Mouse (Mus musculus) kidney, postnatal 25 days (tissue): ENCODE results near the gene 4933427D14Rik.
"Not testable (repeated sequence)": the region's sequence is repeated elsewhere in the genome, so short reads cannot be mapped to it uniquely, and the experiment has no call there.

Experiments
- DNase-seq, 2 experiments: peaks; one replicate each; pipeline ENCODE4 v3.0.0; 2021; ENCODE audit warnings: mixed read lengths in 2 of 2

Gene 4933427D14Rik

GRCm38 (mm10) chr11:72203440-72203839 lies 3.8 kb downstream of the 4933427D14Rik start:
- DNase-seq, result no peak

GRCm38 (mm10) chr11:72196506-72196905 lies 10.8 kb downstream of the 4933427D14Rik start:
- DNase-seq, result no peak

DNA sequence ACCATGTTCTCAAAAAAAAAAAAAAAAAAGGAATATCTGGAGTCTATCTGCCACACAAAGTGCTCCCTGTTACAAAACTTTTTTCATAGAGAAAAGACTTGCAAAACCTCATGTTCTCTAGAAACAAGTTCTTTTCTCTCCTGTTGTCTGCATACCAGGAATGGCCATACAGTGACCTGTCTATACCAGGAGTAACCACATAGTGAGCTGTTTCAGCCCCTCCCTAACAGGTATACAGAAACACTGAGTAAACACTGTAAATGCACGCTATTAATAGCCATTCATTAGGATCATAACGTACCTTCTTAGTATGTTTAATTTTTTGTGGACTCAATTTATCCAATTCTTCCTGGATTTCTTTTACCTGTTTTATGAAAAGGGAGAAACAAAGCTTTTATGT lies 13.0 kb downstream of the 4933427D14Rik start:
- DNase-seq, result no peak

DNA sequence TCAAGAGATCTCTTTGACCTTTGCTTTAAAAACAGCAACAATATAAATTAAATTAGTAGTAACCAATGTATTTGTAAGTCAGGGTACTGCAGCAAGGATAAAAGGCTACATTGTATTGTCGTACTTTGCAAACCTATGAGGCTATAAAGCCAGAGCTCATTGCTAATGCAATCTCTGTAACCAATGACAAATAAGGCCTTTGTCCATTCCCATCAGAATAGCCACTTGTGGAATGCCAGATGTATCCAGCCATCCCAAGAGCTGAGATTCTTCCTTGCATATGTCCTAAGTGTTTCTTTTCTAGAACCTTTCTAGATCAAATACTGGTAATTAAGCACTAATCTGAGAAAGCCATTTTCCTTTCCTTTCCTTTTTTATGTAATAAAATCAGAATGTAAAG lies 16.4 kb downstream of the 4933427D14Rik start:
- DNase-seq, result no peak

DNA sequence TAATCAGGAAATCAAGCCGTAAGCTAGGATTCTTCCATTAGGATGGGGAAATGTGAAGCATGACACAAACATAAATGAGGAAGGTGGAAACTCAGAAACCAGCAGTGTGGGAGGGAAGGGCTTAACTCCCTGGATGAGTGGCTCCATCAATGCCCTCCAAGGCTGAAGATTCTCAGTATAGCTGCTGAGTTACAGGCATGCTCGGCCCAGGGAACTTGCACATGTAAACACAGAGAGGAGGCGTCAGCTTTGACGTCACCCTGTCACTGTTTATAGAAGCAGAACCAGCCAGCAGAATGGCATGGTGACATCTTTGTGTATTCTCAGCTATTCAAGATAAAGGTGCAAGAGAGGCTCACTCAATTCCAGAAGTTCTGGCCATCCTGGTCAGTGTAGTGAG lies 23.0 kb downstream of the 4933427D14Rik start:
- DNase-seq, result no peak

- DNase-seq, result no peak
Observed at GRCm38 (mm10) chr11:72181136-72181535, 26.1 kb downstream of the 4933427D14Rik start.

DNA sequence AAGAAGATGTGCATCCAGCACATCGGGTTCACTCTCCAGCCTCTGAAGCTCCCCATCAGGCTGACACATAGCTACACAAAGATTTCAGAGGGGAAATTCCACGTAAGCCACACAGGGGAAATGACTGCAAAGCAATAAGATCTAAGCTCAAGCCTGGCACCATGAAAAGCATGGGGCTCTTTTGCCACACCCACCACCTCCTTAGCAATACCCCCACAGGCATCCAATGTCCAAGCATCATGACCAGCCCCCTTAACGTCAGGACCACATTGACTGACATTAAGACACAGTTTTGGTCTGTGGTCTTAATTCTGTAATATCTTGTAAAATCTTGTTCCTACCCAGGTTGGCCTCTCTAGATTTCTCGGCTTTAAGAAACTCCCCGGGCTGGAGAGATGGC lies 26.7 kb downstream of the 4933427D14Rik start:
- DNase-seq, result no peak

DNA sequence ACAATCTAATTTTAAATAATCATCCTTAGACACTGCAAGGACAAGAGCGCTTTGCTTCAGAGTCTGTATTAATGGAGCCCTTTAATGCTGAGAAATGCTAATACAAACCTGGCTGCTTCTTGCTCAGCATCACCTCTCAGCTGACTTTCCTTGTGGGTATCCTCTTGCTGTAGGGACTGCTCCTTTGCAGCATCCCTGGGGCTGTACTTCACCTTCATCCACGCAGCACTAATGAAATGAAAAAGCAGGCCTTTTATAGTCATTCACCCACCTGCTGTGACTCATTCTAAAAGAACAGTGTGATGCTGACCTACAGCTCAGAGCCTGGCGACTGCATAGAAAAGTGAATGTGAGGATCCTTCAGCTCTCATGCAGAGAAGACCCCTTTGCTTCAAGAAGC lies 30.7 kb downstream of the 4933427D14Rik start:
- DNase-seq, result no peak

DNA sequence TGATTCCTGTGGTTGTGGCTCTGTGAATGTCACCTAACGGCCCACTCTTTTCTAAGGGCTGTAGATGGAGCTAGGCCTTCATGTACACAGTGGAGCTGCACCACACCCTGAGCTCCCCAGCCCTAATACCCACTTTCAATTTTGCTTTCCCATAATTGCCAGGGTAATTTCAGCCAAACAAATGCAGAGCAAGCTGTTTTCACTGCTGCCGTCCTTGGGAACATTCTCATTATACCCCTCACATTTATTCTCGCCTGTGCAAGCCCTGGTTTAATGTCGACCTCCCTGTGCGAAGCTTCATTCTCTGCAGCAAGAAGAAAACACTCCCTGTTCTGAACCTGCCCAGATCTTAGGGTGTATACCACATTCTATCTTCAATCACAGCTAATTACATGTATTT lies 31.3 kb downstream of the 4933427D14Rik start:
- no peak for DNase-seq

DNA sequence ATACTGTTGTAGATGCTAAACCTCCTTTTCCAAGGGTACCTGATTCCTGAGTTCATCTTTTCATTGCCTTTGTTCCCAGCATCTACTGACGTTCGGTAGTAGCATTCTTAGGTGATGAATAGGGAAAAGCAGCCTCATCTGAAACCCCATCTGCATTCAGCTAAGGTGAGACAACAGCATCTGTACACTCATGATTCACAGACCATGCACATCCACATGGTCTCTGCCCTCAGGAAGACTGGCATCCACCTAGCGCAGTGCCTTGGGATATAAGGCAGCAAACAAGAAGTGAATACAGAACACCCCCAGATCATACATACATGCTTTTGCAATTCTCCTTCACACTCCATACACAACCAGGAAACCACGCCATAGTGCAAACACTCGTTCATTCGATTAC lies 32.5 kb downstream of the 4933427D14Rik start:
- no peak for DNase-seq

DNA sequence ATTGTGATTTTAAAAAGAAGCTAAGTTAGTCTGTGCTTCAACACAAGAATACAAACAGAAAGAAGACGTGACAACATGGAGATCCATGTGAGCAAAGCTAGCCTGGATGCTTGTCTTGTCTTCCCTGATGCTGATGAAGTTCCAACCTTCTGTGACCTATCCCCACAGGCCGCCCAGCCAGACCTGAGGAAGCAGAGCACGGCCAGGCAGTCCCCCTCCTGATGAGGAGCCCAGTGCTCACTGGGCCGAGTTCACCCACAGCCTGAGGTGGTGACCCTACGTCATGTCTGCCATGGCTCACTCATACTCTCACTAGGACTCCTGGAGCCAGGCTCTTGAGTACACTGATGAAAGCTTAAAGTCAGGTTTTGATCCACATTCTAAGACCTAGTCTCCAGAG lies 33.8 kb downstream of the 4933427D14Rik start:
- DNase-seq, result no peak

GRCm38 (mm10) chr11:72171906-72172305 lies 35.4 kb downstream of the 4933427D14Rik start:
- not testable (repeated sequence) for DNase-seq

- DNase-seq, result no peak
Observed at GRCm38 (mm10) chr11:72169871-72170270, 37.4 kb downstream of the 4933427D14Rik start.

- no peak for DNase-seq
Observed at GRCm38 (mm10) chr11:72163198-72163597, 44.1 kb downstream of the 4933427D14Rik start.

DNA sequence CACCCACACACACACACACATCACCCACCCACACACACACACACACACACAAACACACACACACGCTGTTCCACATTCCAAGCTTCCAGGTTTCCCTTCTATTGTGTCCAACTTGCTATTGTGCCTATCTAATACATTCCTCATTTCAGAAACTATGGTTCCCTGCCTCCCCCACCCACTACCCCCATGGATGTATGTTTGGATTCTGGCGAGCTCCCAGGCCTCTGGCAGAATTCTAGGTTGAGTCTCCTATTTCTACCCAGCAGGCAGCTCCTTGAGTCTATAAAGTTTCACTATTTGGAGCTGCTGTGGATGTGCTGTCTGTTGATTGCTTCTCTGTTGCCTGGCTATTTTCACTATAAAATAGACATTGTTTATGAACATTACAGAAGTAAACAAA lies 50.6 kb downstream of the 4933427D14Rik start:
- no peak for DNase-seq

DNA sequence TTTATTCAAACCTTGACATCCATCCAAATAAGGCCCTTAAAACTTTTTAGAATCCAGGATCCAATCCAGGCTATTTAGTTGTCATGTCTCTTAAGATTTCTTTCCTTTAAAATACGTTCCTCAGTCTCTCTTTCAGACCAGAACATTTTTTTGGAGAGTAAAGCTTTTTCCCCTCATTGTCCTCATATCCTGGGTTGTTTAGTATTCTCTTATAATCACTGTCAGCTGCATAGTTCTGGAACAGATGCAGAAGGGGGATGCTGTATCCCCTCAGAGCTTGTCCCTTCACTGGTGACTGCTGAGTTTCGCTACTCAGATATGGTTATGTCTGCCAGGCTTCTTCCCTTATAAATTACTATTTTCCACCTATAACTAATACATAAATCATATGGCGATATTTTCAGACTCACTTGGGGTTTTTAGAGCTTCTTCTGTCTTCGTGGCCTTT lies 51.3 kb downstream of the 4933427D14Rik start:
- no peak for DNase-seq

DNA sequence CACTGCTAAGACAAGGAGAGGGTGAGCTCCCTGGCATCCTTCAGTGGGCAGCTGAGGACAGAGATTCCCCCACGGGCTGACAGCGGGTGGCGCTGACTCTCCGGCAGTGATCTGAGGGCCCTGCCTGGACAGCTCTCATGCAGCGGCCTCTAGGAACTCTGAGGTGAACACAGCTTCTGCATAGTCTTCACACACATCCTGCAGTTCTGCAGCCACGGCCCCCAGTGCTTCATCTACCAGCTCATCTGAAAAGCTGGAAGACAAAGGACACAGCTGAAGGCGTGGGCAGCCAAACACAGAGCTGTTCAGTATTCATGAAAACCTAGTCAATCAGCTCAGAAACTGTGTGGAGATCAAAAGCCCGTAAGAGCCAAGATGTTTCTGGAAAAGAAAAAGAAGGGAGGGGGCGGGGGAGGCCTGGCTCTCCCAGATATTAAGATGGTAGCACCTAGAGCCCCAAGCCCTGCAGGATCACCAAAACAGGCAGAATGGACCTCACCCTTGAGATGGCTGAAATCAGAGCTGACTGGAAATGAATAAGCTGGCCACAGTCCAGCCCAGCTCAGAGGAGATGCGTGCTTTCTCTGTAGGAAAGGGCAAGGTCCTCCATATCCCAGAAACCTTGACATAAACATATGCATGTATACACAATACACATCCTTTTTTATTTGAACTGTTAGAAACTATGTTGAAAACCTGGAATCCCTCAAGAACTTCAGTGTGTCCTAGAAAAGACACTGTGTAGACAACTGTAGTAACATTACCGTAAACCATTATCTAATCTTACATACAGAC lies 51.9 kb downstream of the 4933427D14Rik start:
- DNase-seq, result no peak

DNA sequence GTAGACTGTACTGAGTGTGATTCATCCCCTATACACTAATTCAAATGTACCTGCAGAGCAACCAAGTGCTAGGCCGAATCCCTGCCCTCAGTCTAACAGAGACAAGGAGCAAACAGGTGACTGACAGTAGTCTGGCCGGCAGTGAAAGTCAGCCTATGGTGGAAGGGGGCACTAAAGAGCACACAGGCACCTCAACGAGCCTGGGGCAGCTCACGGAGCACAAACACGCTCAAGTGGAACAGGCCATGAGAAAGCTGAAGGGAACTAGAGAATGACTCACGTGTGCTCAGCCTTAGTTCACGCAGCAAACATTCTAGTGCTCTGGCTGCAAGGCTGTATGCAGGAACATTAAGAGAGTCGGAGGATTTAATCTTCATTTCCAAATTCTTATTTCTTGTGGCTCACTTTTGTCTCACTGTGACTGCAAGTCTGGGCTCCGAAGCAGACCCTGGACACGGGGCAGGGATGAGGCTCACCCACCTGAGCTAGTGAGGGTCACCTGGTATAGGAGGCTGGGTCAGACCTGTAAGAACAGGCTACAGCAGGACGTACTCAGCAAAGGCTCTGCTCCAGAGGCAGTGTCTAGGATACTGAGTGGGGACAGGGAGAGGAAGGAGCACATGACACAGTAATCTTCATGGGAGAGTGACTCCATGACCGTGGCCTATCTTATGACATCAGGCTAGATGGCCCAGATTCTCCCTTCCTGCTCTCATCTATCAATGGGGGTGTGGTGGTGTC lies 54.0 kb downstream of the 4933427D14Rik start:
- DNase-seq, result peak in 1 of 2 experiments; percentile 52

DNA sequence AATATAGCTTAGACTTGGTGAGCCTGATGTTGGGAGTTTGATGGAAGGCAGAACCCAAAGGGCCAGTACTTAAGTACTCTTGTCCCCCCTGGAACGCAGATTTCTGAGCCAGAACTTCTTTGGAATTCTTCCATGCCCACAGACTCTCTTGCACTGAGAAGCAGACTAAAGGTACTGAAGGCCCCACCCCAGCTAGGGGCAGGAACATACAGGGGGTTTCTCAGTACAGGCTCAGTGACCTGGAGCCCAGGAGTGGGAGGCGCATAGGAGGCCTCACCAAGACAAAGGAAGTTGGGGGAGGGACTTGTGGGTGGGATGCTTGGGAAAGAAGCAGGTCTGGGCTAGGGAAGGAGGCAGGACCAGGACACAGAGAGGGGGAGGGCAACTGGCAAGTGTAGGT lies 56.1 kb downstream of the 4933427D14Rik start:
- no peak for DNase-seq

DNA sequence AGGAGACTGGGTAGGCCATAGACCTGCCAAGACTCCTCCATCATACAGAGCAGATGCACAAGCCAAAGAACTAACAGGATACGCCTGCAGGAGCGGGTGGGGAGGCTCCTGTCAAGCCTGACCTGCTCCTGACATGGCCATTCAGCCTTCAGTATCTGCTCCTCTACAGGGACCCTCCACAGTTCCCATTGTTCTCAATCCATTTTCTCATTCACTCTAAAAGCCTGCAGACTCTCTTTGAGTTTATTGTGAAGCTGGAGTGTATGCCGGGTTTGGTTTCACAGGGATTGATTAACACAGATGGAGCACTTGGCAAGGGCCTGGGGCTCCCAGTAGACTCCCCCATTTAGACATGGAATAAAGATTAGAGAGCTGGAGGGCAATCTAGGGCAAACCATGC lies 59.3 kb downstream of the 4933427D14Rik start:
- no peak for DNase-seq

- peak; percentile 54 to 68 for DNase-seq
Observed at GRCm38 (mm10) chr11:72145877-72146248, 61.4 kb downstream of the 4933427D14Rik start.

GRCm38 (mm10) chr11:72145182-72145876 lies 61.9 kb downstream of the 4933427D14Rik start:
- DNase-seq, result peak; percentile 69 to 73

- DNase-seq, result peak; percentile 54 to 77
Observed at GRCm38 (mm10) chr11:72142889-72143288, 64.4 kb downstream of the 4933427D14Rik start.

DNA sequence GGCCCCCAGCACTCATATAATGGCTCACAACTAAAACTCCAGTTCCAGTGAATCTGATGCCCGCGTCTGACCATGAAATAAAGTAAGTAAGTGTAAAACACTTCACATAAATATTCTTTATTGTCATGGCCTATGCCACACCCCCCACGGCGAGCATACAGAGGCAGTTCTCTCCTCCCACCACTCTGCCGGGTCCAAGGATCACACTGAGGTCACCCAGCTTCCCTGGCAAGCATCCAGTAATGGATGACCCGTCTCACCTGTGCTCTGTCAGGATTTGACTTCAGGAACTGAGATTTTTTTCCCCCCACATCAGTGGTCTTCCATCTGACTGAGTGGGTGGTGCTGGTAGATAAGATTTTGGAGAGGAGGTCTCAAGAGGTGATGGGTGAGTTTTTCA lies 67.1 kb downstream of the 4933427D14Rik start:
- peak; percentile 57 to 71 for DNase-seq
